Mouse (Mus musculus) embryonic stem cell, embryonic (primary cell): ENCODE measurements around the gene Nadsyn1.

Source experiments
- CTCF ChIA-PET, 4 experiments: fragments of 300-600 bp in 2 of 4; fragments of 350-600 bp in 2 of 4; sonication (Branson Sonifier 250); formaldehyde crosslinking; loops; one replicate each; lab custom pipeline; 2022; ENCODE audit warnings: inconsistent platforms in 2 of 4; lab: Charles Lee
- POLR2A ChIA-PET, 4 experiments: fragments of 300-600 bp in 2 of 4; fragments of 350-600 bp in 2 of 4; sonication (Branson Sonifier 250); formaldehyde crosslinking; loops; one replicate each; lab custom pipeline; 2022; ENCODE audit warnings: antibody characterized with exemption in 4 of 4, inconsistent platforms in 1 of 4; lab: Charles Lee

The Nadsyn1 gene

GRCm38 (mm10) chr7:143748041-143748868 lies 74.4 kb downstream of the Nadsyn1 start:
- ChIA-PET POLR2A (interaction anchor here in 3 of 4 experiments (0.5 to 2.0 kb wide), 15 partner anchors 22 to 199 kb away, joined by 3 to 6 read pairs (median 3); partner anchors contain the start of genes Cars (in 2 of the 3), Dhcr7 (in 1 of the 3), Nadsyn1 (in 1 of the 3) and Nap1l4 (in 1 of the 3)), CTCF (interaction anchor here (0.5 to 4.8 kb wide), 102 partner anchors 8 to 1550 kb away, joined by 3 to 187 read pairs (median 5); partner anchors contain the start of genes Cars (in 2 of the 4), Osbpl5 (in 2 of the 4), Cdkn1c (in 1 of the 4) and Mrgpre (in 1 of the 4))
